Mouse (Mus musculus) neural tube, embryonic 13.5 days (tissue): ENCODE measurements around the gene Ank3. TPM values are rescaled to one million over a fixed set of nuclear protein-coding genes. Genes with fewer than 3 reads are reported as not detected.
A peak's percentile ranks its signal among the peaks of the same experiment; 100 is the strongest.

Source experiments
- ATAC-seq: fragments of 200-750 bp; cut with Nextera tagmentation; 2 replicates; pipeline ENCODE4 v1.8.0; 2017; ENCODE audit warnings: low read depth, mild to moderate bottlenecking, moderate TSS enrichment, moderate library complexity
- H3K27ac ChIP-seq: fragments of 300-500 bp; sonication (generic); replicated peaks from 2 replicates; pipeline ENCODE4 v1.5.1; 2015; ENCODE audit warnings: moderate library complexity, mild to moderate bottlenecking, inconsistent platforms
- H3K27me3 ChIP-seq: fragments of 300-500 bp; sonication (generic); 2 replicates; pipeline ENCODE4 v1.6.1; 2015; ENCODE audit warnings: mild to moderate bottlenecking, inconsistent platforms
- H3K36me3 ChIP-seq: fragments of 300-500 bp; sonication (generic); 2 replicates; pipeline ENCODE4 v1.6.1; 2015; ENCODE audit warnings: mild to moderate bottlenecking, inconsistent platforms
- H3K4me1 ChIP-seq: fragments of 300-500 bp; sonication (generic); replicated peaks from 2 replicates; pipeline ENCODE4 v1.6.1; 2015; ENCODE audit warnings: inconsistent platforms
- H3K4me2 ChIP-seq: fragments of 300-500 bp; sonication (generic); 2 replicates; pipeline ENCODE4 v1.6.1; 2015; ENCODE audit warnings: inconsistent platforms, mild to moderate bottlenecking, moderate library complexity
- H3K4me3 ChIP-seq: fragments of 300-500 bp; sonication (generic); 2 replicates; pipeline ENCODE4 v1.5.1; 2015; ENCODE audit warnings: mild to moderate bottlenecking, inconsistent platforms
- H3K9ac ChIP-seq: fragments of 300-500 bp; sonication (generic); 2 replicates; pipeline ENCODE4 v1.6.1; 2015; ENCODE audit warnings: moderate library complexity, mild to moderate bottlenecking, inconsistent platforms
- H3K9me3 ChIP-seq: fragments of 300-500 bp; sonication (generic); 2 replicates; pipeline ENCODE4 v1.6.1; 2016; ENCODE audit warnings: inconsistent platforms
- WGBS: fragments of 180-500 bp; shearing (Covaris S2); methylation state at CpG from one replicate; pipeline ENCODE4 v1.1.7; 2015; 5-methylcytosine and 5-hydroxymethylcytosine counted together
- polyA plus RNA-seq: library from polyadenylated mRNA; unstranded; fragments of >200 nt; fragmentation: Nextera tagmentation; extraction: Ambion mirVana; gene quantifications from 2 replicates; pipeline ENCODE4 v1.2.1, GENCODE M21; 2015

Ank3 gene
- polyA plus RNA-seq, 1 experiment from 2014 or later = 104 TPM

- H3K4me3 ChIP-seq = no peak overlapping the region
- H3K27me3 ChIP-seq = no peaks in the 10 kb centered on the region
- peak overlapping the region; percentile 52 for H3K9ac ChIP-seq
- peaks cover 89% of the 10 kb centered on the region for H3K4me1 ChIP-seq
- H3K27ac ChIP-seq = peak overlapping the region; percentile 93
- 35% methylated on average over 6 of the region's 6 CpGs for WGBS
- H3K36me3 ChIP-seq = no peaks in the 10 kb centered on the region
- no peaks in the 10 kb centered on the region for H3K9me3 ChIP-seq
- no peak; the same call in 1 of the 2 replicates for ATAC-seq
- H3K4me2 ChIP-seq = peak overlapping the region; percentile 48
These were observed 322.4 kb downstream of the Ank3 start for GRCm38 (mm10) chr10:69720899-69721490.

- peak overlapping the region; percentile 59 for H3K27ac ChIP-seq
- no peak overlapping the region for H3K9ac ChIP-seq
- 87% methylated on average over 4 of the region's 4 CpGs for WGBS
- ATAC-seq = no peak
- H3K4me2 ChIP-seq = no peak overlapping the region
- H3K36me3 ChIP-seq = no peaks in the 10 kb centered on the region
- no peak overlapping the region for H3K4me3 ChIP-seq
- no peaks in the 10 kb centered on the region for H3K27me3 ChIP-seq
- H3K9me3 ChIP-seq = no peaks in the 10 kb centered on the region
- peaks cover 88% of the 10 kb centered on the region for H3K4me1 ChIP-seq
These were observed 325.6 kb downstream of the Ank3 start for GRCm38 (mm10) chr10:69724159-69724558.

DNA sequence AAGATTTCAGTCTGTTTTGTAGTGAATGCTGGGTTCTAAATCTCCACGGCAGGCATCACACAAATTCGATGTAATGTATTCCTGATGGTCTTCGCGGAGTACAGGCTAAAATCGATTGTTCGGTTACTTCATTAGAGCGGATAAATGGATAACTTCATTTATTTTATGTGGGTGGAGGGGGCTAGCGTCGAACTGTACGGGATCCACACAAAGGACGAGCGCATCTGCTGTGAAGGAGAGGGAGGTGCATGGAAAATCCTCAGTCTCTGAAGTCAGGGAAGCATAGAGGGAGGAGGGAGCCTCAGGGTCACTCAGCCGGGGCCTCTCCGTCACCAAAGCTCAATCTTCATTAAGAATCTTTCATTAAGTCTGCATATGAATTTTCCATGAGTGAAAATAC, 326.5 kb downstream of the Ank3 start:
- Histone ChIP-seq H3K9me3 (no peaks in the 10 kb centered on the region), H3K27me3 (no peaks in the 10 kb centered on the region), H3K27ac (peak overlapping the region; percentile 59), H3K4me3 (no peak overlapping the region), H3K4me1 (peaks cover 88% of the 10 kb centered on the region), H3K4me2 (no peak overlapping the region), H3K9ac (no peak overlapping the region; the same call in 1 of the 2 replicates), H3K36me3 (no peaks in the 10 kb centered on the region)
- no peak for ATAC-seq
- WGBS = 44% methylated on average over 14 of the region's 14 CpGs

DNA sequence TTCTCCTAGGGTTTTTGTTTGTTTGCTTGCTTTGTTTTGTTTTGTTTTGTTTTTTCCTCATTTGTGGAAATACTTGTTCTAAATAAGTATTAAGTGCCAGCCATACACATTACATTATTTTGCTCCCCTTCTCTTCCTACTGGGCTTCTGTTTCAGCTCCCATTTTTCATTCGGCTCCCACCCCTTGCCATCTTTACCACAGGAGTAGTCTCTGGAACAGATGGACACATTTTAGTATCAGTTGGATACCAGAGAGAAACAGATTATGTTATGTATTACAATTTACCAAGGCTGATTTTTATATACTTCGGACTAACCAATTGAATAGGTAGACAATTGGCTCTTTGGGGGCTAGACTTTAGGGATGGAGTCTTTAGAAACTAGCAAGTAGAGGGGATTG, 327.7 kb downstream of the Ank3 start:
- H3K36me3 ChIP-seq = no peaks in the 10 kb centered on the region
- no peaks in the 10 kb centered on the region for H3K9me3 ChIP-seq
- no peaks in the 10 kb centered on the region for H3K27me3 ChIP-seq
- WGBS = 78% methylated on average over 2 of the region's 2 CpGs
- no peak for ATAC-seq
- H3K27ac ChIP-seq = 0 out of 2 replicates have a peak overlapping the region, but pooled peaks have one; percentile 38
- H3K4me3 ChIP-seq = no peak overlapping the region
- H3K4me2 ChIP-seq = no peak overlapping the region
- H3K4me1 ChIP-seq = peaks cover 88% of the 10 kb centered on the region
- no peak overlapping the region for H3K9ac ChIP-seq

DNA sequence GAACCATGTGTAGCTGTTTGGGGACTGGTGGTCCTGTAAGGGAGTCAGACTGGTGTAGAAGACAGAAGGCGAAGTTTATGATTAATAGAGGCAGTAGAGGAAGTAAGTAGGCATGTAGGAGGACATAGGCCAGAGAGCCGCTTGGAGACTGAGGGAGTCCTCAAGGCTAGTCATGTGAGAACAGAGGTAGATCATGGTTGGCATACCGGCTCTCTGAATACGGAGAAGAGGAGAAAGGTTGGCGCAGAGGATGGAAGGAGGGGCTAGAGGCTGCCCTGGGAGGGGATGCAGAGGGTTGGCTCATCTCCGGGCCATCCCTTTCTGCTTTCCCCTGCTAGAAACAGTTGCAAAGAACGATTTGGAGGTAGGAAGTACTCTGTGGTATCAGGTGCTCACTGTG, 328.2 kb downstream of the Ank3 start:
- Histone ChIP-seq H3K36me3 (no peaks in the 10 kb centered on the region), H3K4me3 (no peak overlapping the region), H3K27ac (no peak overlapping the region), H3K4me1 (peaks cover 88% of the 10 kb centered on the region), H3K27me3 (no peaks in the 10 kb centered on the region), H3K9ac (no peak overlapping the region), H3K4me2 (no peak overlapping the region), H3K9me3 (no peaks in the 10 kb centered on the region)
- 86% methylated on average over 7 of the region's 7 CpGs for WGBS
- no peak for ATAC-seq

DNA sequence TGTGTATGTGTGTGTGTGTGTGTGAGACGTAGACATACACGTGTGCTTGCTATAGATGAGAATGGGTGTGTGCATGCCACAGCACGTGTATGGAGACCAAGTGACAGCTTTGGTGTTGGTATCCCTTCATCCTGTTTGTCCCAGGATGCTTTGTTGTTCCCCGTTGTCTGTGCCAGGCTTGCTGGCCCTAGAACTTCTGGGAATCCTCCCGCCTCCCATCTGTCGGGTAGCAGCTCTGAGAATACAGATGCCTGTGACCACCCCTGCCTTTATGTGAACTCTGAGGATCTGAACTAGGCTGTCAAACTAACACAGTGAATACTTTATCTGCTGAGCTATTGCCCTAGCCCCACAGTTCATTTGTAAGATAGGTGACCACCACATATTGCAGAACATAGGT, 330.3 kb downstream of the Ank3 start:
- ATAC-seq = no peak
- Histone ChIP-seq H3K9ac (no peak overlapping the region), H3K27me3 (no peaks in the 10 kb centered on the region), H3K27ac (peak overlapping the region; percentile 85), H3K4me1 (peaks cover 93% of the 10 kb centered on the region), H3K4me2 (no peak overlapping the region), H3K4me3 (no peak overlapping the region), H3K9me3 (no peaks in the 10 kb centered on the region), H3K36me3 (no peaks in the 10 kb centered on the region)
- 47% methylated on average over 6 of the region's 6 CpGs for WGBS

DNA sequence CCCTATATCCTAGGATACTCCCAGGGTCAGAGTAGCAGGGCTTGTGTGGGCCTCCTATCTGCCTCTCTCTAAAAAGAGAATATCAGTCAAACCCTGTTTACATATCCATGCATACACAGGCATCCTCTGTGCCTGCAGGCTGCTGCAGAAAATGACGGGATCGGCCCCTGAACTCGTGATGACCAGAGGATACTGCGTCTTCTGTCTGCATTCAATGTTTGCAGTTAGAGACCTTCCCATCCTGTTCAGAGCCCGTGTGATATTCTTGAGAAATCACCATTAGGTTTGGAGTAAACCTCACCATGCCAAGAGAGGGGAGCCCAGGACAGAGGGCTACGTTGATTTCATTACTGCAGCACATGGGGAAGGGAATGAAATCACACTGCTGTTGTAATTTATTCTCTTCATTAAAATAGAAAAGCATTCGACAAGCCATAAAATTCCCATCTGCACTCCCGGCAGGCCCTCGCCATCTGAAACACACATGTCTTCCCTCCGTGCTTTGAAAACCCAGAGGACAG, 331.8 kb downstream of the Ank3 start:
- no peaks in the 10 kb centered on the region for H3K36me3 ChIP-seq
- H3K4me3 ChIP-seq = no peak overlapping the region
- peak overlapping the region; percentile 17; the same call in 1 of the 2 replicates for H3K9ac ChIP-seq
- H3K27me3 ChIP-seq = no peaks in the 10 kb centered on the region
- peak overlapping the region; percentile 85 for H3K27ac ChIP-seq
- no peaks in the 10 kb centered on the region for H3K9me3 ChIP-seq
- H3K4me1 ChIP-seq = peaks cover 88% of the 10 kb centered on the region
- peak; percentile 80 for ATAC-seq
- 13% methylated on average over 10 of the region's 10 CpGs for WGBS
- H3K4me2 ChIP-seq = peak overlapping the region; percentile 34

DNA sequence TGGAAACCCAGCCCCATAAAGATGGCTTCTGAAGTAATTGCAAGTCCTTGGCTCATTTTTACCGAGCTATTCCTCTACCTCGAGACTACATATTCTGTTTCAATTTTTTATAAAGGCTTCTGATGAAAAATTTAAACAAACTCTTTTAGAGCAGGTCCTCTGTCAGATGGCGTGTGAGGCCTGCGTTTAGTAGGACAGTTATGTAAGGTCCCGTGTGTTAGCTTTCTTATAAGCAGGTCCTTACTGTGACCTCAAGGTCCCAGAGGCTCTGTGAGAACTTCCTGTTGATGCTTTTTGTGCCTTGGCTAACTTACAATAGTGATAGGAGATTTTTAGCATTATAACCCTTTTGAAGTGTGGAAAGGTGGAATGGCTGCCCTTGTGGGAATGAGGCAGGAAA, 332.8 kb downstream of the Ank3 start:
- 72% methylated on average over 5 of the region's 5 CpGs for WGBS
- Histone ChIP-seq H3K4me1 (peaks cover 86% of the 10 kb centered on the region), H3K36me3 (no peaks in the 10 kb centered on the region), H3K27ac (peak overlapping the region; percentile 85), H3K9me3 (no peaks in the 10 kb centered on the region), H3K4me3 (no peak overlapping the region), H3K27me3 (no peaks in the 10 kb centered on the region), H3K9ac (peak overlapping the region; percentile 17; the same call in 1 of the 2 replicates), H3K4me2 (peak overlapping the region; percentile 34; the same call in 1 of the 2 replicates)
- no peak for ATAC-seq

- H3K9me3 ChIP-seq = no peaks in the 10 kb centered on the region
- H3K27ac ChIP-seq = peak overlapping the region; percentile 85
- H3K4me3 ChIP-seq = no peak overlapping the region
- no peak overlapping the region for H3K4me2 ChIP-seq
- H3K36me3 ChIP-seq = no peaks in the 10 kb centered on the region
- 61% methylated on average over 1 of the region's 1 CpGs for WGBS
- H3K9ac ChIP-seq = no peak overlapping the region
- H3K27me3 ChIP-seq = no peaks in the 10 kb centered on the region
- no peak for ATAC-seq
- peaks cover 82% of the 10 kb centered on the region for H3K4me1 ChIP-seq
These were observed 333.3 kb downstream of the Ank3 start for GRCm38 (mm10) chr10:69731863-69732262.

DNA sequence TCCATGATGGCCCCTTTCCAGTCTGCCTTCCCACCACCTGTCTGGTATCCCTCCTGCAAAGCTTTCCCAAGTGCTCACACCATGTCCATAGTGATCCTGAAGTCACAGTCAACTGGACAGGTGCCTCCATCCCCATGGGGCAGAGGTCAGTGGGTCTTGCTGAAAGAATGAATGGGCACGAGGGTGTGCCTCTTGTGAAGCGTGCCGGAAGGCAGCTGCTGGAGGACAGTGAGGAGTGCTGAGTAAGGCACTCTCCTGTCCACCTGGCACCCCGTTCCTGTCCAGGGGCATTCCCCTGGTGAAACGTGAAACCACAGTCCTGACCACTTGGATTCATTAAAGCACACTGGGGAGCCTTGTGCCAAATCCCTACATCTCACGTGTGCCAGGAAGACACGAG, 337.7 kb downstream of the Ank3 start:
- no peaks in the 10 kb centered on the region for H3K9me3 ChIP-seq
- no peak overlapping the region for H3K9ac ChIP-seq
- H3K27me3 ChIP-seq = no peaks in the 10 kb centered on the region
- no peak overlapping the region for H3K4me2 ChIP-seq
- H3K27ac ChIP-seq = no peak overlapping the region
- H3K4me3 ChIP-seq = no peak overlapping the region
- WGBS = 69% methylated on average over 7 of the region's 7 CpGs
- H3K4me1 ChIP-seq = peaks cover 74% of the 10 kb centered on the region
- no peak for ATAC-seq
- H3K36me3 ChIP-seq = no peaks in the 10 kb centered on the region

- no peaks in the 10 kb centered on the region for H3K36me3 ChIP-seq
- no peak for ATAC-seq
- H3K27me3 ChIP-seq = no peaks in the 10 kb centered on the region
- no peak overlapping the region for H3K9ac ChIP-seq
- 0 out of 2 replicates have a peak overlapping the region, but pooled peaks have one; percentile 24 for H3K27ac ChIP-seq
- H3K4me3 ChIP-seq = no peak overlapping the region
- 50% methylated on average over 5 of the region's 5 CpGs for whole genome bisulfite sequencing
- H3K9me3 ChIP-seq = no peaks in the 10 kb centered on the region
- H3K4me2 ChIP-seq = no peak overlapping the region
- H3K4me1 ChIP-seq = peaks cover 72% of the 10 kb centered on the region
These were observed 340.2 kb downstream of the Ank3 start for GRCm38 (mm10) chr10:69738741-69739271.

DNA sequence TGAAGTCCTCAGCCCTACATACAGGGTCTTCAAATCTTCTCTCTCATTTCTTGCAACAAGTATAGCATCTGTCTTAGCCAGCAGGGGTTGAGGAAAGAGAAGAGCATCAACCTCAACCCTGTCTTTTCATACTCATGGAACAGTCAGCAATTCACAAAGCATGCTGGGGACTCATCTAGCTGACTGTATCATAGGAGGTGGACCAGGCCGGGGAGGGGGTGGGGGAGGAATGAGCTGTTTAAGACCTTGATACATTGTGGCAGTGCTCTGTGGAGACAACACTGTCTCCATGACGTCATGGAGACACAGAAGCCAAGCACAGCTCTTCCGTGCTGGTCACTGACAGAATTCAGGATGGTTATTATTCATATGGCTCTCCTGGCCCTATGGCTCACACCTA, 344.0 kb downstream of the Ank3 start:
- no peak overlapping the region for H3K4me3 ChIP-seq
- H3K27ac ChIP-seq = peak overlapping the region; percentile 89
- ATAC-seq = no peak
- 77% methylated on average over 3 of the region's 3 CpGs for WGBS
- no peaks in the 10 kb centered on the region for H3K27me3 ChIP-seq
- no peak overlapping the region for H3K4me2 ChIP-seq
- no peaks in the 10 kb centered on the region for H3K9me3 ChIP-seq
- peaks cover 86% of the 10 kb centered on the region for H3K4me1 ChIP-seq
- H3K36me3 ChIP-seq = no peaks in the 10 kb centered on the region
- no peak overlapping the region for H3K9ac ChIP-seq
